Mouse (Mus musculus) gastrocnemius, adult 2 months (tissue): Measurements from ENCODE around the gene Flt3l. TPM values are rescaled to one million over a fixed set of nuclear protein-coding genes. Genes with fewer than 3 reads are reported as not detected.

Experiments used
- DNase-seq: peaks from one replicate; pipeline ENCODE4 v3.0.0; 2022
- H3K27ac ChIP-seq: fragments of 200-600 bp; 2 replicates; pipeline ENCODE4 v1.8.1; 2022; ENCODE audit warnings: mild to moderate bottlenecking
- H3K4me3 ChIP-seq: fragments of 200-600 bp; 2 replicates; pipeline ENCODE4 v1.8.1; 2022; ENCODE audit warnings: mild to moderate bottlenecking, moderate library complexity
- CTCF ChIP-seq: fragments of 200-600 bp; IDR thresholded peaks from 2 replicates; pipeline ENCODE4 v1.8.1; 2022; ENCODE audit warnings: antibody characterized with exemption, mild to moderate bottlenecking, moderate library complexity
- intact Hi-C: fragments of 180-260 bp; cut with DNase I; formaldehyde crosslinking; loops from one replicate; pipeline ENCODE4 v1.15.1; 2025
- total RNA-seq, 2 experiments: library from RNA; stranded (reverse); gene quantifications; 2 replicates each; pipeline ENCODE4 v1.2.3; 2021

Flt3l gene
- total RNA-seq, 2 experiments from 2014 or later, result 2.2 to 3.3 TPM

GRCm38 (mm10) chr7:45148534-45149098 is 12.4 kb upstream of the Flt3l start:
- intact Hi-C loops, result no loop called here
- no peak for TF ChIP-seq CTCF
- H3K27ac ChIP-seq, result peak overlapping the region; percentile 46
- no peak overlapping the region for H3K4me3 ChIP-seq
- no peak for DNase-seq

- intact Hi-C loops, result no loop called here
- Histone ChIP-seq H3K27ac (no peak overlapping the region), H3K4me3 (no peak overlapping the region)
- DNase-seq, result no peak
- TF ChIP-seq CTCF, result no peak
These were observed 11.7 kb upstream of the Flt3l start for GRCm38 (mm10) chr7:45147899-45148298.

GRCm38 (mm10) chr7:45147267-45147666 is 11.0 kb upstream of the Flt3l start:
- TF ChIP-seq CTCF, result no peak
- DNase-seq, result no peak
- Histone ChIP-seq H3K27ac (no peak overlapping the region), H3K4me3 (no peak overlapping the region)
- intact Hi-C loops, result no loop called here

GRCm38 (mm10) chr7:45145460-45145859 is 9.2 kb upstream of the Flt3l start:
- intact Hi-C loops, result no loop called here
- Histone ChIP-seq H3K27ac (peak overlapping the region; percentile 12; the same call in 1 of the 2 replicates), H3K4me3 (no peak overlapping the region)
- no peak for TF ChIP-seq CTCF
- DNase-seq, result no peak

- peak; percentile 43 for DNase-seq
- intact Hi-C loops, result no loop called here
- Histone ChIP-seq H3K27ac (peak overlapping the region; percentile 52), H3K4me3 (no peak overlapping the region)
- no peak for TF ChIP-seq CTCF
These were observed 8.3 kb upstream of the Flt3l start for GRCm38 (mm10) chr7:45144368-45145174.

- no peak overlapping the region for H3K27ac ChIP-seq
- DNase-seq, result no peak
- no peak for TF ChIP-seq CTCF
- H3K4me3 ChIP-seq, result no peak overlapping the region
- intact Hi-C loops, result no loop called here
These were observed 5.7 kb upstream of the Flt3l start for GRCm38 (mm10) chr7:45141914-45142313.

- no peak for TF ChIP-seq CTCF
- H3K4me3 ChIP-seq, result no peak overlapping the region
- intact Hi-C loops, result no loop called here
- no peak for DNase-seq
- H3K27ac ChIP-seq, result no peak overlapping the region
These were observed 5.1 kb upstream of the Flt3l start for GRCm38 (mm10) chr7:45141319-45141718.

GRCm38 (mm10) chr7:45139904-45140723 is 3.9 kb upstream of the Flt3l start:
- Histone ChIP-seq H3K4me3 (no peak overlapping the region), H3K27ac (no peak overlapping the region)
- intact Hi-C loops, result loop anchor here (5.0 kb wide), 1 partner anchor 158 kb away; no protein-coding TSS in a partner anchor
- TF ChIP-seq CTCF, result no peak
- DNase-seq, result no peak

GRCm38 (mm10) chr7:45138403-45138802 is 2.2 kb upstream of the Flt3l start:
- TF ChIP-seq CTCF, result no peak
- H3K27ac ChIP-seq, result no peak overlapping the region
- intact Hi-C loops, result loop anchor here (5.0 kb wide), 1 partner anchor 156 kb away; no protein-coding TSS in a partner anchor
- no peak for DNase-seq
- no peak overlapping the region for H3K4me3 ChIP-seq

- intact Hi-C loops, result loop anchor here (5.0 kb wide), 1 partner anchor 155 kb away; no protein-coding TSS in a partner anchor
- no peak for DNase-seq
- Histone ChIP-seq H3K27ac (no peak overlapping the region), H3K4me3 (no peak overlapping the region)
- TF ChIP-seq CTCF, result no peak
These were observed 1.2 kb upstream of the Flt3l start for GRCm38 (mm10) chr7:45137171-45138006.

- intact Hi-C loops, result loop anchor here (5.0 kb wide), 1 partner anchor 153 kb away; no protein-coding TSS in a partner anchor
- H3K4me3 ChIP-seq, result peak overlapping the region; percentile 73
- DNase-seq, result no peak
- H3K27ac ChIP-seq, result peak overlapping the region; percentile 93
- TF ChIP-seq CTCF, result no peak
These were observed 862 bp downstream of the Flt3l start for GRCm38 (mm10) chr7:45135370-45135769.

GRCm38 (mm10) chr7:45134544-45135026 is 1.6 kb downstream of the Flt3l start:
- H3K27ac ChIP-seq, result no peak overlapping the region; the same call in 1 of the 2 replicates
- peak overlapping the region; percentile 73 for H3K4me3 ChIP-seq
- intact Hi-C loops, result loop anchor here (5.0 kb wide), 1 partner anchor 152 kb away; no protein-coding TSS in a partner anchor
- TF ChIP-seq CTCF, result no peak
- peak; percentile 51 for DNase-seq
